Mouse (Mus musculus): ENCODE measurements around the gene Zfp13. TPM values are rescaled to one million over a fixed set of nuclear protein-coding genes. Genes with fewer than 3 reads are reported as not detected.

The Zfp13 gene
- not detected for polyA plus RNA-seq (2014; fragmentation: Illumina TruSeq; extraction: RNeasy Lipid Tissue Mini Kit (QIAGEN cat#74804); ENCODE audit: low read depth, low replicate concordance)

DNA sequence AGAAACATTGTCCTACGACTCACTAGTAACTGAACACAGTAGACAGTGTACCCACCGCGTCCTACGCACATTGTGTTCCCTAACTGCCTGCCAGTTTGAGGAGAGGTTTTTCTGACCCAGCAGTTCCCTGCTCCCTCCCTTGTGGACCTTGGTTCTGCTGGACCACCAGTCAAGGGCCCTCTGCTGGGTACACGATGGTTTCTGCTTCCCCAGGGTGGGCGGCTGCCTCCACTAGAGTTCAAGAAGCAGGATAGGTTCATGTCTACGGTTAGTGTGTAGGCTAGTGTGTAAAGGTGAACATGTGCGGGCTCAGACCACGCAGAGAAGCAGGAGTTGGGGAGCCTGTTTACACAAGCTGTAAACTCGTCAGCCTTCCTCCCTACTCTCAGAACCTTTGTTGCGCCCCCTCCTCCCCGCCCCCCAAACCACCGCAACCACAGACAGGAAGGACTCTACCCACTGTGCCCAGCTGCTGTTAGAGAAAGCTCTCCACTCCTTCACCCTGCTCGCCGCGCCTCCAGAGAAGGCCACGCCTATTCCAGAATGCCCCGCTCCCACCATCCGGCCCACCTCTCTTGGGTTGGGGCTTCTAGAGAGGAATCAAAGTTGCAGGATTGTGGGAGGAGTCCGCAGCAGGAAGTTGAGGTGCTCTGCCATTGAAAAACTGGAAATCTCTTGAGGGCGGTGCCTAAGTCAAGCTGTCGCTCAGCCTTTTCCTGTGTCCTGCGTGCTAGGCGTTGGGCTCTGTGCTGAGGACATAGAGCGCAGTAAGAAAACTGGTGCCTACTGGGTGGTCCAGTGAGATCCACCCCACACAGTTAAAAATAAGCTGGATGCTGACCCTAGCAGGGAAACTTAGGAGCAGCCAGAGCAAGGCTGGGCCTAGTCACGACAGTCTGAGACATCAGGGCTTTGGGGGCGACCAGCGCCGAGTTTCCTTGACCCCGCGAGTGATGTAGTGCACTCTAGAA is at the start of gene Zfp13:
Gene Zfp13, minus strand, starts transcription at position 906 of the 971 bp plus-strand sequence.

DNA sequence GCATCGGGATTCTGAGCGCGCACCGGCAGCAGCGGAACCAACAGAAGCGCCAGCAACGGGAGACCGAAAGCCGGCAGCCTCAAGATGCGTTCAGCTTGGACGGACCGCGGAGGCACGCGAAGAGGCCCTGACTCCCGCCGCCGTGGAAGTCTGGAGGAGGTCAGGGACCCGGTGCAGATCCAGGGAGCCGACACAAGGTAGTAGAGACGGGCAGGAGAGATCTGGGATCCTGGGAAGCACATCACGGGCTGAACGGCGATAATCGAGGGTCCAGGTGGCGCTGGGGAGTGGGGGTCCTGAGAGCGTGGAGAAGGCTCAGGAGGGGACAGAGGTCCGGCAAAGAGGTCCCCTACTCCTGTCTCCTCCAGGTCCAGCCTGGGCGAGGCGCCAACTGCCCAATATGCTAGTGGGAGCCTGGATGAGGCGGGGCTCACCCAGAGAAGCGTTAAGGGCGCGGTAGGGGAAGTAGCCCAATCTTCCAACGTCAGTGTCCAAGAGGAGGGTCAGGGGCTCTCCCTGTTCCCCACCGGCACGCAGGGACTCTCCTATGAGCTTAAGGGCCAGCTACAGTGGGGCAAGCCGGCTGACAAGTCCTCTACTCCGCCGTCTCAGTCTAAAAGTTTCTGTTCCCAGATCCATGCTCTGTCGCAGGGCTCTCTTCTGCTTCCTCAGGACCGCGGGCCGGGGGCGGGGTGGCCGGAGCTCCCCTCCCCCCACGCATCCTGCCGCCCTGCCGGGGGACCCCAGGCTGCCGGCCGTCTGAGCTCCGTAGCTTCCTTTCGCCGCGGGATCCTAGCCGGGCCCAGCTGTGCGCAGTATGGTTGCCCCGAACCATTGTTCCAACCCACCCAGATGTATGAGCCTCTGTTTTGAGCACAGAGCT is 45.6 kb upstream of the Zfp13 start, which contains the start of gene Mmp25:
Gene Mmp25, minus strand, starts transcription at position 665 of the 883 bp plus-strand sequence.

DNA sequence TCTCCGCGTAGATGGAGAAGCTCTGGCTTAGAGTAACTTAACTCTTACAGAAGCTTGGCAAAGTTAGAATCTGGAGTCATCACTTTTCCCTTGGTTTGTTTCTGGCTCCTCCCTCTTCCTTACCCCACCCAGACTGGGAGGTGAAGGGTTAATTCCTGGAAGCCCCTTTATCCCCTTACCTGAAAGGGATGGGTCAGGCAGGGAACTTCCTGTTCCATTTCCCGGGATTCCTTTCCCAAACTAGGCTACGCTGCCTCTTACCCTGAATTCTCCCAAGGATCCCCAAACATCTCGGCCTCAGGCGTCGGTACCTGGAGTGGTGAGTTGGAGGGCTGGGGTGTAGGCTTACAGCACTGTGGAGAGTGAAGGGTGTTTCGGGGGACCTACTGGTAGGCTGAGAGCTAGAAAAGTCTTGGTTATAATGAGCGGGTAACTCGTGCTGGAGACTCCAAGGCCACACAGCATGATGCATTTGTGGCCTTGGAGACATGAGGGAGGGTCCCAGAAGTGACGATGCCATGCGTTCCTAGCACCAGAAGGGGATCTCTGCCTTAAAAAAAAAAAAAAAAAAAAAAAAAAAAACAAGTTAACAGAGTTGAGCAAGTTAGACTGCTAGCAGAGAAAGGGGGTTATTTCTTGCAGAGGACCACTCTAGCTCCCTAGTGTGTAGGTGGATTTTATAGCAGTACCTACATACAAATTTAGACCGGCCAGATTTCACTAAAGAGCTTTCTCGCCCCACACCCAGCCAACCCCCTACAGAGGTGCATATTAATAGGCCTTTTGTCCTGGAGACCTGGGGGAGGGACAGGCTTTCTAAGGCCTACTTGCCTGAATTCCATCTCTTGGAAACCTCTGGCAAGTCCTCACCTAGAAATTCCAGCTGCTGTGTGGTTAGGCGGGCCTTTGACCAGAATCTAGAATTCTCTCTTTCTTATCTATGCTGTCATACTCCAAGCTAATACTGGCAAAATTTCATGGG is 1.6 kb upstream of the Zfp13 start, which contains the start of gene Zscan10:
Gene Zscan10, plus strand, starts transcription at position 216 of the 982 bp plus-strand sequence.

DNA sequence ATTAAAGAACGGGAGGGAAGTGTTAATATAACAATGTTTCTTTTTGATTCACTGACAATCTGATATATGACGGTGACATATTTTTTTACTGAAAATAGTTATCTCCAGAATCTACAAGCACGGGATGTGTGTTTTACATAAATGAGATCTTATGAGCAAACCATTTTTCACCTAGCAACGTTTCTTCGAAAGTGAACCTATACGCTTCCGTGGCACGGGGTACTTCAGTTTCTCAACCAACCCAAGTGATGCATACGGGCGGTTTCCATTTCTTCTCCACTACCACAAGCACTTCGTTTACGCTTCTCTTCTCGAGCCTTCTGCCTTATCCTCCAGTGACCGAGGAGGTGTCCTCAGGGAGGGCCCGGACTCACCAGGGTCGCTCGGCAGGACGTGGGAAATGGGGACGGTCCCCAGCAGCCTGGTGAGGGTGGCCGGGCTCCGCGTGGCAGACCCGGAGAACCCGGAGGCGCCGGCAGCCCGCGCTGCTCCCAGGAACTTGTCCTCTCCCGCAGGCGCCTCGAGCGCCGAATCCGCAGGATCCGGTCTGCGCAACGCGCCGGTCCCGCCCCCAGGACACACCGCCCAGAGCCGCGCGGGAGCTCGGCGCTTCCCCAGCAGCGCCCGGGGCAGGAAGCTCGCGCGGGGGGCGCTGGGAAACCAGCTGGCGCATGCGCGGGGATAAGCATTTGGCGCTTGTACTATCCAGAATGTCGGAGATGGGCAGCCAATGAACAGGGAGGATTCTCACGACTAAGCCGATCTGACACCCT is 35.5 kb downstream of the Zfp13 start, which contains the start of gene Zfp213:
Gene Zfp213, minus strand, starts transcription at position 644 of the 773 bp plus-strand sequence.

Other genes with a start within 250 kb of the Zfp13 start
- not detected for gene Vmn2r116, start 214.9 kb downstream of the Zfp13 start, polyA plus RNA-seq (2014; fragmentation: Illumina TruSeq; extraction: RNeasy Lipid Tissue Mini Kit (QIAGEN cat#74804); ENCODE audit: low read depth, low replicate concordance)
- not detected for gene Vmn2r117, start 119.8 kb downstream of the Zfp13 start, polyA plus RNA-seq (2014; fragmentation: Illumina TruSeq; extraction: RNeasy Lipid Tissue Mini Kit (QIAGEN cat#74804); ENCODE audit: low read depth, low replicate concordance)
- 0.45 TPM for gene Zfp213, start 35.2 kb downstream of the Zfp13 start, polyA plus RNA-seq (2014; fragmentation: Illumina TruSeq; extraction: RNeasy Lipid Tissue Mini Kit (QIAGEN cat#74804); ENCODE audit: low read depth, low replicate concordance)
- not detected for gene Zscan10, start 1.4 kb upstream of the Zfp13 start, polyA plus RNA-seq (2014; fragmentation: Illumina TruSeq; extraction: RNeasy Lipid Tissue Mini Kit (QIAGEN cat#74804); ENCODE audit: low read depth, low replicate concordance)
- not detected for gene Mmp25, start 45.8 kb upstream of the Zfp13 start, polyA plus RNA-seq (2014; fragmentation: Illumina TruSeq; extraction: RNeasy Lipid Tissue Mini Kit (QIAGEN cat#74804); ENCODE audit: low read depth, low replicate concordance)
- not detected for gene Bicdl2, start 61.0 kb upstream of the Zfp13 start, polyA plus RNA-seq (2014; fragmentation: Illumina TruSeq; extraction: RNeasy Lipid Tissue Mini Kit (QIAGEN cat#74804); ENCODE audit: low read depth, low replicate concordance)
- gene Hcfc1r1, start 74.1 kb upstream of the Zfp13 start, polyA plus RNA-seq (2014; fragmentation: Illumina TruSeq; extraction: RNeasy Lipid Tissue Mini Kit (QIAGEN cat#74804); ENCODE audit: low read depth, low replicate concordance): 6.7 TPM
- 0.82 TPM for gene Thoc6, start 74.4 kb upstream of the Zfp13 start, polyA plus RNA-seq (2014; fragmentation: Illumina TruSeq; extraction: RNeasy Lipid Tissue Mini Kit (QIAGEN cat#74804); ENCODE audit: low read depth, low replicate concordance)
- 0.85 TPM for gene Tnfrsf12a, start 78.0 kb upstream of the Zfp13 start, polyA plus RNA-seq (2014; fragmentation: Illumina TruSeq; extraction: RNeasy Lipid Tissue Mini Kit (QIAGEN cat#74804); ENCODE audit: low read depth, low replicate concordance)
- not detected for gene Cldn6, start 79.8 kb upstream of the Zfp13 start, polyA plus RNA-seq (2014; fragmentation: Illumina TruSeq; extraction: RNeasy Lipid Tissue Mini Kit (QIAGEN cat#74804); ENCODE audit: low read depth, low replicate concordance)
- gene Cldn9, start 84.5 kb upstream of the Zfp13 start, polyA plus RNA-seq (2014; fragmentation: Illumina TruSeq; extraction: RNeasy Lipid Tissue Mini Kit (QIAGEN cat#74804); ENCODE audit: low read depth, low replicate concordance): not detected
- gene 1520401A03Rik, start 123.3 kb upstream of the Zfp13 start, polyA plus RNA-seq (2014; fragmentation: Illumina TruSeq; extraction: RNeasy Lipid Tissue Mini Kit (QIAGEN cat#74804); ENCODE audit: low read depth, low replicate concordance): not detected
- 0.19 TPM for gene Pkmyt1, start 126.8 kb upstream of the Zfp13 start, polyA plus RNA-seq (2014; fragmentation: Illumina TruSeq; extraction: RNeasy Lipid Tissue Mini Kit (QIAGEN cat#74804); ENCODE audit: low read depth, low replicate concordance)
- 0.61 TPM for gene Paqr4, start 141.4 kb upstream of the Zfp13 start, polyA plus RNA-seq (2014; fragmentation: Illumina TruSeq; extraction: RNeasy Lipid Tissue Mini Kit (QIAGEN cat#74804); ENCODE audit: low read depth, low replicate concordance)
- gene Kremen2, start 146.3 kb upstream of the Zfp13 start, polyA plus RNA-seq (2014; fragmentation: Illumina TruSeq; extraction: RNeasy Lipid Tissue Mini Kit (QIAGEN cat#74804); ENCODE audit: low read depth, low replicate concordance): not detected
- gene Flywch1, start 172.1 kb upstream of the Zfp13 start, polyA plus RNA-seq (2014; fragmentation: Illumina TruSeq; extraction: RNeasy Lipid Tissue Mini Kit (QIAGEN cat#74804); ENCODE audit: low read depth, low replicate concordance): 1.4 TPM
- gene Flywch2, start 186.6 kb upstream of the Zfp13 start, polyA plus RNA-seq (2014; fragmentation: Illumina TruSeq; extraction: RNeasy Lipid Tissue Mini Kit (QIAGEN cat#74804); ENCODE audit: low read depth, low replicate concordance): not detected
- gene Srrm2, start 191.0 kb upstream of the Zfp13 start, polyA plus RNA-seq (2014; fragmentation: Illumina TruSeq; extraction: RNeasy Lipid Tissue Mini Kit (QIAGEN cat#74804); ENCODE audit: low read depth, low replicate concordance): 42.5 TPM
- 9.9 TPM for gene Elob, start 229.6 kb upstream of the Zfp13 start, polyA plus RNA-seq (2014; fragmentation: Illumina TruSeq; extraction: RNeasy Lipid Tissue Mini Kit (QIAGEN cat#74804); ENCODE audit: low read depth, low replicate concordance)
- not detected for gene Prss33, start 236.6 kb upstream of the Zfp13 start, polyA plus RNA-seq (2014; fragmentation: Illumina TruSeq; extraction: RNeasy Lipid Tissue Mini Kit (QIAGEN cat#74804); ENCODE audit: low read depth, low replicate concordance)
- not detected for gene Prss32, start 244.4 kb upstream of the Zfp13 start, polyA plus RNA-seq (2014; fragmentation: Illumina TruSeq; extraction: RNeasy Lipid Tissue Mini Kit (QIAGEN cat#74804); ENCODE audit: low read depth, low replicate concordance)
- gene Prss41, start 244.7 kb upstream of the Zfp13 start, polyA plus RNA-seq (2014; fragmentation: Illumina TruSeq; extraction: RNeasy Lipid Tissue Mini Kit (QIAGEN cat#74804); ENCODE audit: low read depth, low replicate concordance): not detected

All from liver, adult 10 weeks (tissue).